Mouse (Mus musculus): ENCODE measurements at regions not wholly inside any gene's neighbourhood (a gene's known extent, or its start where the extent isn't known, plus 50 kb on each side); places are given as distances from the start of the nearest gene placed in this dataset.

- TF ChIP-seq CTCF (IDR thresholded peaks at IDR 0.05; ENCODE audit: extremely low read depth, insufficient read depth, low read length): 0 out of 2 replicates have a peak, but pooled peaks have one; percentile 1
- no peak for TF ChIP-seq POLR2A (IDR thresholded peaks at IDR 0.05; ENCODE audit: extremely low read depth, insufficient read depth, low read length)
Measured at GRCm38 (mm10) chr4:23567827-23568226, 928.4 kb upstream of the Mms22l start.

Data from cortical plate, adult 2 months (tissue).